Mouse (Mus musculus): Measurements from ENCODE around the gene Creg2. TPM values are rescaled to one million over a fixed set of nuclear protein-coding genes. Genes with fewer than 3 reads are reported as not detected.
"Not testable (repeated sequence)": the region's sequence is repeated elsewhere in the genome, so short reads cannot be mapped to it uniquely, and the experiment has no call there.

Gene Creg2
- under 1 TPM; 0.13 to 0.23 TPM for total RNA-seq (2021)
- long read RNA-seq, experiment 1, result 0 reads
- long read RNA-seq, experiment 2, result 0 reads

- DNase-seq, result no peak
Measured at GRCm38 (mm10) chr1:39651241-39651548, at the start of gene Creg2. Gene Creg2, minus strand, starts transcription at chr1:39651474.

GRCm38 (mm10) chr1:39700599-39701273 lies 49.5 kb upstream of the Creg2 start:
- DNase-seq, result no peak

- peak; percentile 66 to 71 for DNase-seq
Measured at GRCm38 (mm10) chr1:39698456-39698855, 47.2 kb upstream of the Creg2 start.

GRCm38 (mm10) chr1:39695198-39695597 lies 43.9 kb upstream of the Creg2 start:
- no peak for DNase-seq

- no peak for DNase-seq
Measured at GRCm38 (mm10) chr1:39694756-39695155, 43.5 kb upstream of the Creg2 start.

GRCm38 (mm10) chr1:39691974-39692373 lies 40.7 kb upstream of the Creg2 start:
- DNase-seq, result no peak

GRCm38 (mm10) chr1:39691061-39691460 lies 39.8 kb upstream of the Creg2 start:
- DNase-seq, result no peak

GRCm38 (mm10) chr1:39688573-39688972 lies 37.3 kb upstream of the Creg2 start:
- DNase-seq, result no peak

GRCm38 (mm10) chr1:39687279-39687678 lies 36.0 kb upstream of the Creg2 start:
- DNase-seq, result no peak

- DNase-seq, result peak; percentile 76 to 85
Measured at GRCm38 (mm10) chr1:39685841-39686240, 34.6 kb upstream of the Creg2 start.

- DNase-seq, result no peak
Measured at GRCm38 (mm10) chr1:39681638-39682037, 30.4 kb upstream of the Creg2 start.

GRCm38 (mm10) chr1:39680546-39680945 lies 29.3 kb upstream of the Creg2 start:
- DNase-seq, result no peak

- DNase-seq, result no peak
Measured at GRCm38 (mm10) chr1:39678883-39679282, 27.6 kb upstream of the Creg2 start.

- DNase-seq, result no peak
Measured at GRCm38 (mm10) chr1:39676221-39676876, 25.1 kb upstream of the Creg2 start.

GRCm38 (mm10) chr1:39672362-39673105 lies 21.3 kb upstream of the Creg2 start:
- no peak for DNase-seq

- DNase-seq, result no peak
Measured at GRCm38 (mm10) chr1:39670211-39670935, 19.1 kb upstream of the Creg2 start.

GRCm38 (mm10) chr1:39666751-39667252 lies 15.5 kb upstream of the Creg2 start:
- no peak for DNase-seq

- no peak for DNase-seq
Measured at GRCm38 (mm10) chr1:39664039-39664625, 12.9 kb upstream of the Creg2 start.

- DNase-seq, result no peak
Measured at GRCm38 (mm10) chr1:39663050-39663449, 11.8 kb upstream of the Creg2 start.

GRCm38 (mm10) chr1:39656976-39657529 lies 5.8 kb upstream of the Creg2 start:
- peak; percentile 30 to 35 for DNase-seq

GRCm38 (mm10) chr1:39654901-39655300 lies 3.6 kb upstream of the Creg2 start:
- not testable (repeated sequence) for DNase-seq

GRCm38 (mm10) chr1:39653028-39653427 lies 1.8 kb upstream of the Creg2 start:
- DNase-seq, result no peak
